Mouse (Mus musculus): ENCODE results near the gene Zfp36.

The Zfp36 gene

GRCm38 (mm10) chr7:28334534-28334933, 45.5 kb downstream of the Zfp36 start:
- DNase-seq: no peak

DNA sequence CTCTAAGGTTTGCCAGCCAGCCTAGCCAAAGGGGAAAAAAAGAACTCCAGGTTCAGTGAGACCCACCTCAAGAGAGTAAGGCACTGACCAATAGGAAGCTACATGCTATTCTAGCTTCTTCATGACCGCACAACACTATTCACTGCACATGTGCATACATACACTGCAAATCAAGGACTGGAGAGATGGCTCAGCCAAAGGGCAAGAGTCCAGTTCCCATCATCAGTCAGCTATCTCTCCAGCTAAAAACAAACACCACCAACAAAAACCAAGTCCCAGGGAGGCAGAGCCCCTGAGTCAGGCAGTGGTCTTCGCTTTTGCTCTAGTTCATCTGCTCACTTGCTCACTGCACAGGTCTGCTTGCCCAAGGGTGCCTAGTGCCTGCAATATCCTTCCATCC, 51.8 kb downstream of the Zfp36 start:
- no peak for DNase-seq

Measured in thymus, postnatal 4 days (tissue).